Mouse (Mus musculus) cerebellum, postnatal 36 days (tissue): ENCODE data around the gene Lrig2.

Experiments used
- DNase-seq, 2 experiments: peaks; one replicate each; pipeline ENCODE4 v3.0.0; 2021 to 2022; ENCODE audit warnings: mixed read lengths in 2 of 2

Gene Lrig2

GRCm38 (mm10) chr3:104361814-104362213 lies 149.9 kb downstream of the Lrig2 start:
- DNase-seq, result no peak

- no peak for DNase-seq
Measured at GRCm38 (mm10) chr3:104360325-104360724, 151.4 kb downstream of the Lrig2 start.

- DNase-seq, result no peak
Measured at GRCm38 (mm10) chr3:104359225-104360135, 152.2 kb downstream of the Lrig2 start.

- DNase-seq, result no peak
Measured at GRCm38 (mm10) chr3:104358747-104359146, 153.0 kb downstream of the Lrig2 start.

- DNase-seq, result peak; percentile 77 to 79
Measured at GRCm38 (mm10) chr3:104356106-104356505, 155.6 kb downstream of the Lrig2 start.

GRCm38 (mm10) chr3:104353884-104354283 lies 157.8 kb downstream of the Lrig2 start:
- DNase-seq, result no peak

- DNase-seq, result no peak
Measured at GRCm38 (mm10) chr3:104352358-104353060, 159.2 kb downstream of the Lrig2 start.

- no peak for DNase-seq
Measured at GRCm38 (mm10) chr3:104350253-104350945, 161.3 kb downstream of the Lrig2 start.

GRCm38 (mm10) chr3:104349847-104350228 lies 161.9 kb downstream of the Lrig2 start:
- no peak for DNase-seq

- no peak for DNase-seq
Measured at GRCm38 (mm10) chr3:104349203-104349846, 162.4 kb downstream of the Lrig2 start.
